Mouse (Mus musculus): ENCODE data around the gene Sbno2. TPM values are rescaled to one million over a fixed set of nuclear protein-coding genes. Genes with fewer than 3 reads are reported as not detected.

Gene Sbno2
- polyA plus RNA-seq, 1 experiment from 2014 or later: 15.2 TPM

- Histone ChIP-seq H3K9me3 (no peaks in the 10 kb centered on the region), H3K4me2 (replicated peaks) (no peak overlapping the region), H3K27me3 (no peaks in the 10 kb centered on the region), H3K27ac (no peak overlapping the region), H3K4me3 (no peak overlapping the region), H3K36me3 (peaks cover 2% of the 10 kb centered on the region; the same call in 1 of the 2 replicates), H3K4me1 (peaks cover 44% of the 10 kb centered on the region), H3K9ac (no peak overlapping the region)
- no peak for ATAC-seq (ENCODE audit: low FRiP score, low read depth)
- WGBS: 76% methylated on average over 5 of the region's 5 CpGs
Measured at GRCm38 (mm10) chr10:80098630-80099029, 6.7 kb downstream of the Sbno2 start.

GRCm38 (mm10) chr10:80097275-80097674 is 8.1 kb downstream of the Sbno2 start:
- Histone ChIP-seq H3K4me3 (peak overlapping the region; percentile 12; the same call in 1 of the 2 replicates), H3K4me2 (replicated peaks) (peak overlapping the region; percentile 27), H3K36me3 (peaks cover 3% of the 10 kb centered on the region; the same call in 1 of the 2 replicates), H3K4me1 (peaks cover 39% of the 10 kb centered on the region), H3K27me3 (no peaks in the 10 kb centered on the region), H3K9me3 (no peaks in the 10 kb centered on the region), H3K9ac (peak overlapping the region; percentile 35; the same call in 1 of the 2 replicates), H3K27ac (no peak overlapping the region)
- 7% methylated on average over 7 of the region's 7 CpGs for WGBS
- ATAC-seq (ENCODE audit: low FRiP score, low read depth): no peak

- Histone ChIP-seq H3K9me3 (no peaks in the 10 kb centered on the region), H3K4me3 (no peak overlapping the region), H3K27me3 (no peaks in the 10 kb centered on the region), H3K4me2 (replicated peaks) (no peak overlapping the region), H3K9ac (no peak overlapping the region), H3K27ac (no peak overlapping the region; the same call in 1 of the 2 replicates), H3K4me1 (peaks cover 24% of the 10 kb centered on the region), H3K36me3 (peaks cover 3% of the 10 kb centered on the region; the same call in 1 of the 2 replicates)
- WGBS: 79% methylated on average over 5 of the region's 5 CpGs
- no peak for ATAC-seq (ENCODE audit: low FRiP score, low read depth)
Measured at GRCm38 (mm10) chr10:80095547-80095946, 9.8 kb downstream of the Sbno2 start.

GRCm38 (mm10) chr10:80094684-80095083 is 10.7 kb downstream of the Sbno2 start:
- Histone ChIP-seq H3K9me3 (no peaks in the 10 kb centered on the region), H3K27ac (no peak overlapping the region), H3K4me2 (replicated peaks) (no peak overlapping the region), H3K4me3 (no peak overlapping the region), H3K4me1 (peaks cover 20% of the 10 kb centered on the region), H3K9ac (no peak overlapping the region), H3K36me3 (peaks cover 3% of the 10 kb centered on the region; the same call in 1 of the 2 replicates), H3K27me3 (no peaks in the 10 kb centered on the region)
- no peak for ATAC-seq (ENCODE audit: low FRiP score, low read depth)
- 75% methylated on average over 3 of the region's 3 CpGs for WGBS

- no peaks in the 10 kb centered on the region for H3K27me3 ChIP-seq
- peaks cover 3% of the 10 kb centered on the region; the same call in 1 of the 2 replicates for H3K36me3 ChIP-seq
- WGBS: 89% methylated on average over 6 of the region's 6 CpGs
- H3K4me1 ChIP-seq: peaks cover 14% of the 10 kb centered on the region
- H3K4me2 ChIP-seq (replicated peaks): no peak overlapping the region
- H3K4me3 ChIP-seq: no peak overlapping the region
- no peaks in the 10 kb centered on the region for H3K9me3 ChIP-seq
- no peak overlapping the region for H3K9ac ChIP-seq
- ATAC-seq (ENCODE audit: low FRiP score, low read depth): no peak
- H3K27ac ChIP-seq: no peak overlapping the region
Measured at GRCm38 (mm10) chr10:80094085-80094484, 11.3 kb downstream of the Sbno2 start.

- Histone ChIP-seq H3K9me3 (no peaks in the 10 kb centered on the region), H3K36me3 (peaks cover 3% of the 10 kb centered on the region; the same call in 1 of the 2 replicates), H3K4me3 (no peak overlapping the region), H3K4me1 (peaks cover 12% of the 10 kb centered on the region), H3K9ac (0 out of 2 replicates have a peak overlapping the region, but pooled peaks have one; percentile 50), H3K27me3 (no peaks in the 10 kb centered on the region), H3K4me2 (replicated peaks) (no peak overlapping the region), H3K27ac (no peak overlapping the region)
- ATAC-seq (ENCODE audit: low FRiP score, low read depth): no peak
- WGBS: 76% methylated on average over 5 of the region's 5 CpGs
Measured at GRCm38 (mm10) chr10:80092690-80093089, 12.7 kb downstream of the Sbno2 start.

GRCm38 (mm10) chr10:80091527-80091926 is 13.8 kb downstream of the Sbno2 start:
- ATAC-seq (ENCODE audit: low FRiP score, low read depth): no peak
- H3K36me3 ChIP-seq: peaks cover 3% of the 10 kb centered on the region; the same call in 1 of the 2 replicates

GRCm38 (mm10) chr10:80089146-80089545 is 16.2 kb downstream of the Sbno2 start:
- no peak overlapping the region for H3K27ac ChIP-seq
- no peak overlapping the region for H3K9ac ChIP-seq
- no peaks in the 10 kb centered on the region for H3K4me1 ChIP-seq
- no peak for ATAC-seq (ENCODE audit: low FRiP score, low read depth)
- H3K36me3 ChIP-seq: peaks cover 23% of the 10 kb centered on the region
- H3K4me3 ChIP-seq: no peak overlapping the region
- 46% methylated on average over 4 of the region's 4 CpGs for whole genome bisulfite sequencing
- H3K4me2 ChIP-seq (replicated peaks): no peak overlapping the region
- no peaks in the 10 kb centered on the region for H3K9me3 ChIP-seq
- H3K27me3 ChIP-seq: no peaks in the 10 kb centered on the region

More at GRCm38 (mm10) chr10:80091527-80091926, 13.8 kb downstream of the Sbno2 start:
- H3K4me3 ChIP-seq: no peak overlapping the region
- H3K4me1 ChIP-seq: peaks cover 2% of the 10 kb centered on the region; the same call in 1 of the 2 replicates
- no peaks in the 10 kb centered on the region for H3K27me3 ChIP-seq
- no peak overlapping the region for H3K27ac ChIP-seq
- no peak overlapping the region for H3K4me2 ChIP-seq (replicated peaks)
- no peak overlapping the region for H3K9ac ChIP-seq
- 83% methylated on average over 6 of the region's 6 CpGs for WGBS
- no peaks in the 10 kb centered on the region for H3K9me3 ChIP-seq

- H3K4me3 ChIP-seq: no peak overlapping the region
- no peak overlapping the region for H3K9ac ChIP-seq
- H3K27me3 ChIP-seq: no peaks in the 10 kb centered on the region
- H3K4me1 ChIP-seq: no peaks in the 10 kb centered on the region
- WGBS: 86% methylated on average over 8 of the region's 8 CpGs
- no peak for ATAC-seq (ENCODE audit: low FRiP score, low read depth)
- H3K36me3 ChIP-seq: peaks cover 37% of the 10 kb centered on the region
- H3K4me2 ChIP-seq (replicated peaks): no peak overlapping the region
- H3K27ac ChIP-seq: no peak overlapping the region
- H3K9me3 ChIP-seq: no peaks in the 10 kb centered on the region
Measured at GRCm38 (mm10) chr10:80087483-80087882, 17.9 kb downstream of the Sbno2 start.

GRCm38 (mm10) chr10:80086847-80087246 is 18.5 kb downstream of the Sbno2 start:
- H3K9ac ChIP-seq: peak overlapping the region; percentile 39; the same call in 1 of the 2 replicates
- no peaks in the 10 kb centered on the region for H3K27me3 ChIP-seq
- 75% methylated on average over 3 of the region's 3 CpGs for WGBS
- no peak overlapping the region for H3K4me2 ChIP-seq (replicated peaks)
- H3K9me3 ChIP-seq: no peaks in the 10 kb centered on the region
- no peak overlapping the region for H3K4me3 ChIP-seq
- ATAC-seq (ENCODE audit: low FRiP score, low read depth): no peak
- H3K4me1 ChIP-seq: no peaks in the 10 kb centered on the region
- no peak overlapping the region for H3K27ac ChIP-seq
- peaks cover 43% of the 10 kb centered on the region for H3K36me3 ChIP-seq

GRCm38 (mm10) chr10:80084817-80085487 is 20.4 kb downstream of the Sbno2 start:
- Histone ChIP-seq H3K36me3 (peaks cover 62% of the 10 kb centered on the region), H3K9ac (peak overlapping the region; percentile 35; the same call in 1 of the 2 replicates), H3K9me3 (no peaks in the 10 kb centered on the region), H3K4me3 (no peak overlapping the region), H3K27ac (no peak overlapping the region), H3K4me1 (no peaks in the 10 kb centered on the region), H3K4me2 (replicated peaks) (no peak overlapping the region), H3K27me3 (no peaks in the 10 kb centered on the region)
- ATAC-seq (ENCODE audit: low FRiP score, low read depth): no peak
- 70% methylated on average over 9 of the region's 9 CpGs for WGBS

GRCm38 (mm10) chr10:80081075-80081474 is 24.3 kb downstream of the Sbno2 start:
- Histone ChIP-seq H3K4me3 (no peak overlapping the region), H3K9me3 (no peaks in the 10 kb centered on the region), H3K4me1 (no peaks in the 10 kb centered on the region), H3K36me3 (peaks cover 76% of the 10 kb centered on the region), H3K27ac (no peak overlapping the region), H3K4me2 (replicated peaks) (no peak overlapping the region), H3K9ac (no peak overlapping the region), H3K27me3 (no peaks in the 10 kb centered on the region)
- WGBS: 76% methylated on average over 3 of the region's 3 CpGs
- no peak for ATAC-seq (ENCODE audit: low FRiP score, low read depth)

All from limb, embryonic 13.5 days (tissue).